Mouse (Mus musculus) kidney, embryonic 16.5 days (tissue): ENCODE results near the gene Pet100. TPM values are rescaled to one million over a fixed set of nuclear protein-coding genes. Genes with fewer than 3 reads are reported as not detected.
A peak's percentile ranks its signal among the peaks of the same experiment; 100 is the strongest.

ENCODE experiments used
- ATAC-seq: fragments of 200-750 bp; cut with Nextera tagmentation; 2 replicates; pipeline ENCODE4 v1.8.0; 2017; ENCODE audit warnings: moderate TSS enrichment; ENCODE audit not compliant: low FRiP score, low TSS enrichment
- H3K27ac ChIP-seq: fragments of 300-500 bp; sonication (generic); 2 replicates; pipeline ENCODE4 v1.5.1; 2014; ENCODE audit warnings: low read length
- H3K27me3 ChIP-seq: fragments of 300-500 bp; sonication (generic); 2 replicates; pipeline ENCODE4 v1.6.1; 2014; ENCODE audit warnings: low read length, control low read depth, mixed read lengths; ENCODE audit not compliant: insufficient read depth
- H3K36me3 ChIP-seq: fragments of 300-500 bp; sonication (generic); 2 replicates; pipeline ENCODE4 v1.6.1; 2014; ENCODE audit warnings: low read length, control low read depth, mixed read lengths; ENCODE audit not compliant: insufficient read depth
- H3K4me1 ChIP-seq: fragments of 300-500 bp; sonication (generic); 2 replicates; pipeline ENCODE4 v1.6.1; 2014; ENCODE audit warnings: low read length, control low read depth, mixed read lengths; ENCODE audit not compliant: insufficient read depth
- H3K4me2 ChIP-seq: fragments of 300-500 bp; sonication (generic); replicated peaks from 2 replicates; pipeline ENCODE4 v1.6.1; 2014; ENCODE audit warnings: low read depth, low read length
- H3K4me3 ChIP-seq: fragments of 300-500 bp; sonication (generic); 2 replicates; pipeline ENCODE4 v1.5.1; 2014; ENCODE audit warnings: mild to moderate bottlenecking, low read length
- H3K9ac ChIP-seq: fragments of 300-500 bp; sonication (generic); replicated peaks from 2 replicates; pipeline ENCODE4 v1.6.1; 2014; ENCODE audit warnings: low read length
- H3K9me3 ChIP-seq: fragments of 300-500 bp; sonication (generic); 2 replicates; pipeline ENCODE4 v1.6.1; 2016; ENCODE audit warnings: low read length, control low read depth
- WGBS: fragments of 180-500 bp; shearing (Covaris S2); extraction: QIAGEN DNeasy Blood & Tissue Kit; methylation state at CpG from one replicate; pipeline ENCODE4 v1.1.7; 2014; 5-methylcytosine and 5-hydroxymethylcytosine counted together
- polyA plus RNA-seq: library from polyadenylated mRNA; unstranded; fragments of >200 nt; fragmentation: Nextera tagmentation; extraction: Ambion mirVana; gene quantifications from 2 replicates; pipeline ENCODE4 v1.2.1, GENCODE M21; 2015

The Pet100 gene
- polyA plus RNA-seq, 1 experiment from 2014 or later: 85.9 TPM

DNA sequence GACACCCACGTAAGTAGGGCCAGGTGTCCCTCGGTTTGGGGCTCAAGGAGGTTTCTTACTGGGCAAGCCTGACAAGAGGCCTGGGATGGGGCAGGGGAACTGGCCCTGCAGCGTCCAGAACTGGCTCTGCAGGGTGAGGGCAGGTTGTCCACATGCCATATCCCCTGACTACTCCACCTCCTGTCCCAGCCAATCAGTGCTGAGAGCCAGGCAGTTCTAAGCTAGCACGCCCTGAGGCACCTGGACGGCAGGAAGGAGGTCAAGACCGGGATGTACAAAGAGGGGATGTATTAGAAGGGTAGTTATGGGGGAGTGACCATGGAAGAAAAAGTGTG, 11.6 kb upstream of the Pet100 start:
- Histone ChIP-seq H3K27ac (peak overlapping the region; percentile 17), H3K27me3 (no peaks in the 10 kb centered on the region)
- ATAC-seq: peak; percentile 46; the same call in 1 of the 2 replicates

DNA sequence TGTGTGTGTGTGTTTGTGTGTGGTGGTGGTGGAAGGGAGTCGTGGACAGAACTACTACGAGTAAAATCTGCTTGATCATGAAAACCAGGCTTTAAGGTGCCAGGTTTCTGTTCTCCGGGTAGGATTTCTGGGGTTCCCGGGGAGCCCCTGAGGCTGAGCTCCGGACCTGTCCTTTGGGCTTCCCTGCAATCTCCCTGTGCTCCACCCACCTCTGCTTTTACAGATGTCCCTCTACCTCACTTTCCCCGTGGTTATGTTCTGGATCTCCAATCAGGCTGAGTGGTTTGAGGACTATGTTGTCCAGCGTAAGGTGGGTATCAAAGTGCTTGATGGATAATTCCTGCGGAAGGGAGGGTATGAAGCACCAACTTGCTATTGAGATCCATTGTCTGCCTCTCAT, 771 bp downstream of the Pet100 start:
- H3K9ac ChIP-seq: peak overlapping the region; percentile 87; the same call in 1 of the 2 replicates
- peak overlapping the region; percentile 81 for H3K4me2 ChIP-seq
- no peaks in the 10 kb centered on the region for H3K9me3 ChIP-seq
- WGBS: 70% methylated on average over 8 of the region's 8 CpGs
- ATAC-seq: no peak
- H3K27ac ChIP-seq: no peak overlapping the region
- peak overlapping the region; percentile 79 for H3K4me3 ChIP-seq
- H3K36me3 ChIP-seq: peaks cover 8% of the 10 kb centered on the region
- H3K4me1 ChIP-seq: peaks cover 13% of the 10 kb centered on the region
- no peaks in the 10 kb centered on the region for H3K27me3 ChIP-seq

More for the DNA sequence above, 11.6 kb upstream of the Pet100 start:
- H3K4me2 ChIP-seq: no peak overlapping the region
- H3K4me3 ChIP-seq: no peak overlapping the region
- no peaks in the 10 kb centered on the region for H3K9me3 ChIP-seq
- H3K36me3 ChIP-seq: peaks cover 63% of the 10 kb centered on the region
- WGBS: 79% methylated on average over 6 of the region's 6 CpGs
- no peaks in the 10 kb centered on the region for H3K4me1 ChIP-seq
- H3K9ac ChIP-seq: no peak overlapping the region

DNA sequence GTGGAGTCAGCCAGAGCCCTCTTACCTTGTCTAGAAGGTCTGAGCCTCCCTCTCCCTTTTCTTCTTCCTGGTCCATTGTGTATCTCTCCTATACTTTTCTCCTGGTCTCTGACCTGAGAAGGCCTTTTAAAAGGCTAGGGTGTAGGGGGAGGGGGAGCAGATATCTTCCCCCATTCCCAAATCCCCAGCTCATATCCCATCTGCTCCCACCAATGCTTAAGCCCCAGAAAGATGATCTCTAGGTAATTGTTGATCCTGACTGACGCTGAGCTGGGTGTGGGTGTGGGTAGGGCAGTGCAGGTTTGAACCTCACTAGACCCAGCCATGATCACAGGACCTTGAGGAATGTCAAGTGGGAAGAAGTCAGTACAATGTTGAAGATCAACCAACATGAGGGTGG, 4.1 kb downstream of the Pet100 start, which contains the start of gene Pcp2:
Pcp2 (minus strand) TSS at position 101 of the 400 bp plus-strand sequence.
- H3K4me3 ChIP-seq: no peak within 1 kb of the TSS
- H3K9me3 ChIP-seq: no peaks in the 10 kb centered on the region
- H3K4me2 ChIP-seq: no peak within 1 kb of the TSS
- no peak for ATAC-seq
- H3K27me3 ChIP-seq: 0 out of 2 replicates have a peak, but pooled peaks cover 10% of the 10 kb centered on the region
- no peaks in the 10 kb centered on the region for H3K36me3 ChIP-seq
- no peak within 1 kb of the TSS for H3K9ac ChIP-seq
- 47% methylated on average over 1 of the region's 1 CpGs for WGBS
- peaks cover 6% of the 10 kb centered on the region for H3K4me1 ChIP-seq
- no peak within 1 kb of the TSS for H3K27ac ChIP-seq

- no peak overlapping the region for H3K27ac ChIP-seq
- no peak overlapping the region for H3K9ac ChIP-seq
- H3K36me3 ChIP-seq: no peaks in the 10 kb centered on the region
- no peaks in the 10 kb centered on the region for H3K9me3 ChIP-seq
- H3K4me2 ChIP-seq: no peak overlapping the region
- H3K27me3 ChIP-seq: 0 out of 2 replicates have a peak, but pooled peaks cover 10% of the 10 kb centered on the region
- no peak for ATAC-seq
- peaks cover 8% of the 10 kb centered on the region for H3K4me1 ChIP-seq
- H3K4me3 ChIP-seq: no peak overlapping the region
- WGBS: 53% methylated on average over 5 of the region's 5 CpGs
These were observed 5.6 kb downstream of the Pet100 start for GRCm38 (mm10) chr8:3626971-3627370.

- no peak overlapping the region for H3K27ac ChIP-seq
- no peak for ATAC-seq
- WGBS: 27% methylated on average over 5 of the region's 5 CpGs
- no peaks in the 10 kb centered on the region for H3K9me3 ChIP-seq
- H3K36me3 ChIP-seq: no peaks in the 10 kb centered on the region
- H3K4me3 ChIP-seq: no peak overlapping the region
- 0 out of 2 replicates have a peak, but pooled peaks cover 10% of the 10 kb centered on the region for H3K27me3 ChIP-seq
- H3K9ac ChIP-seq: no peak overlapping the region
- peaks cover 7% of the 10 kb centered on the region; the same call in 1 of the 2 replicates for H3K4me1 ChIP-seq
- no peak overlapping the region for H3K4me2 ChIP-seq
These were observed 6.7 kb downstream of the Pet100 start for GRCm38 (mm10) chr8:3628014-3628413.

GRCm38 (mm10) chr8:3630647-3631477, 9.5 kb downstream of the Pet100 start, which contains the start of gene Stxbp2:
TSS of gene Stxbp2 (plus strand) at chr8:3630955.
- Histone ChIP-seq H3K27me3 (0 out of 2 replicates have a peak, but pooled peaks cover 10% of the 10 kb centered on the region), H3K27ac (no peak within 1 kb of the TSS), H3K9ac (peak within 1 kb of the TSS; percentile 71), H3K9me3 (no peaks in the 10 kb centered on the region), H3K4me1 (peaks cover 7% of the 10 kb centered on the region; the same call in 1 of the 2 replicates), H3K36me3 (peaks cover 4% of the 10 kb centered on the region; the same call in 1 of the 2 replicates), H3K4me3 (peak within 1 kb of the TSS; percentile 72), H3K4me2 (peak within 1 kb of the TSS; percentile 71)
- peak; percentile 94 for ATAC-seq
- WGBS: 5% methylated on average over 47 of the region's 47 CpGs

DNA sequence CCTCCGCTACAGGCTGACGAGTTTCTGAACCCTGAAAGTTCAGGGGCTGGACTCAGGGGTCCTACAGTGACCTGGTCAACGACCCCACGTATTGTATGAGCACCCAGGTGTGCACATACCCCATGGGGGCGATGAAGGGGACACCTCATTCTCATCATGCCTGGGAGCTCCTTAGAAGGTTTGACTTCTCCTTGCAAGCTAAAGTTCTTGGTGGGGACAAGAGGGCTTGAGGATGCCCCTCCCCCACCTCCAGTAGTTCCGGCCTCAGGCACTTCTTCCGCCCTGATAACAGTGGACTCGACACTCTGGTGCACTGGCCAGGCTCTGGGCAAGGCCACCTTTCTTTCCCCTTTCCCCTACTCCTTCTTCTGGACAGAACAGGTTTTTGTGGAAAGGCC, 10.1 kb downstream of the Pet100 start:
- Histone ChIP-seq H3K4me1 (peaks cover 7% of the 10 kb centered on the region; the same call in 1 of the 2 replicates), H3K9me3 (no peaks in the 10 kb centered on the region), H3K4me2 (peak overlapping the region; percentile 71), H3K9ac (peak overlapping the region; percentile 71), H3K36me3 (peaks cover 10% of the 10 kb centered on the region; the same call in 1 of the 2 replicates), H3K27ac (no peak overlapping the region), H3K4me3 (peak overlapping the region; percentile 72), H3K27me3 (0 out of 2 replicates have a peak, but pooled peaks cover 10% of the 10 kb centered on the region)
- 17% methylated on average over 8 of the region's 8 CpGs for WGBS
- ATAC-seq: peak; percentile 37; the same call in 1 of the 2 replicates

DNA sequence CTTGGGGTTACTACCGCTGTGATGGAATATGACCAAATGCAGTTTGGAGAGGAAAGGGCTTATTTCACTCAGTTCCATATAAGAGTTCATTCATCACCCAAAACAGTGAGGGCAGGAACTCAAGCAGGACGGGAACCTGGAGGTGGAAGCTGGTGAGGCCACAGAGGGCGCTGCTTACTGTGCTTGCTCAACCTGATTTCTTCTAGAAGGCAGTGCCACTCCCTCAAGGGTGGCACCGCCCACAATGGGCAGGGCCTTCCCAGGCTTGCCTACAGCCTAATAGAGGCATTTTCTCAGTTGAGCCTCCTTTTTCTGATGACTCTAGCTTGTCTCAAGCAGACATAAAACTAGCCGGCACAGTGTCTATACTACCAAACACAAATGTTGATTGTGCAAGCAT, 24.5 kb downstream of the Pet100 start:
- Histone ChIP-seq H3K4me1 (no peaks in the 10 kb centered on the region), H3K4me2 (no peak overlapping the region), H3K36me3 (peaks cover 4% of the 10 kb centered on the region; the same call in 1 of the 2 replicates), H3K4me3 (no peak overlapping the region), H3K9me3 (no peaks in the 10 kb centered on the region), H3K27me3 (no peaks in the 10 kb centered on the region), H3K9ac (no peak overlapping the region), H3K27ac (no peak overlapping the region)
- 0 out of 2 replicates have a peak, but pooled peaks have one; percentile 16 for ATAC-seq
- 28% methylated on average over 5 of the region's 5 CpGs for WGBS

GRCm38 (mm10) chr8:3646824-3647531, 25.6 kb downstream of the Pet100 start:
- no peak overlapping the region for H3K4me3 ChIP-seq
- no peak overlapping the region for H3K9ac ChIP-seq
- 68% methylated on average over 6 of the region's 6 CpGs for WGBS
- no peaks in the 10 kb centered on the region for H3K36me3 ChIP-seq
- ATAC-seq: peak; percentile 52; the same call in 1 of the 2 replicates
- H3K27me3 ChIP-seq: no peaks in the 10 kb centered on the region
- no peak overlapping the region for H3K27ac ChIP-seq
- no peaks in the 10 kb centered on the region for H3K9me3 ChIP-seq
- no peaks in the 10 kb centered on the region for H3K4me1 ChIP-seq
- no peak overlapping the region for H3K4me2 ChIP-seq
